Mouse (Mus musculus): ENCODE data around the gene Smad3.

GRCm38 (mm10) chr9:63690511-63690910 is 67.3 kb downstream of the Smad3 start:
- TF ChIP-seq CTCF (IDR thresholded peaks at IDR 0.05; ENCODE audit: insufficient read depth, low read length) (no peak), POLR2A (IDR thresholded peaks at IDR 0.05; ENCODE audit: borderline replicate concordance, extremely low read depth, low read depth, low read length) (no peak)
